Mouse (Mus musculus): ENCODE measurements around the gene Muc3.
"Not testable (repeated sequence)": the region's sequence is repeated elsewhere in the genome, so short reads cannot be mapped to it uniquely, and the experiment has no call there.

Muc3 gene

DNA sequence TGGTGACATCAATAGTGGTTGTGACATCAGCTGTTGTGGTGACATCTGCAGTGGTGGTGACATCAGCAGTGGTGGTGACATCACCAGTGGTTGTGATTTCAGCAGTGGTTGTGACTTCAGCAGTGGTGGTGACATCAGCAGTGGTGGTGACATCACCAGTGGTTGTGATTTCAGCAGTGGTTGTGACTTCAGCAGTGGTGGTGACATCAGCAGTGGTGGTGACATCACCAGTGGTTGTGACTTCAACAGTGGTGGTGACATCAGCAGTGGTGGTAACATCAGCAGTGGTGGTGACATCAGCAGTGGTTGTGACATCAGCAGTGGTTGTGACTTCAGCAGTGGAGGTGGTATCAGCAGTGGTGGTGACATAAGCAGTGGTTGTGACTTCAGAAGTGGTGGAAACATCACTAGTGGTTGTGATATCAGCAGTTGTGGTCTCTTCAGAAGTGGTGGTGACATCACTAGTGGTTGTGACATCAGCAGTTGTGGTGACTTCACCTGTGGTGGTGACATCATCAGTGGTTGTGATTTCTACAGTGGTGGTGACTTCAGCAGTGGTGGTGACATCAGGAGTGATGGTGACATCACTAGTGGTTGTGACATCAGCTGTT, at the start of gene Muc3:
Muc3 (minus strand) TSS at position 51 of the 611 bp plus-strand sequence.
- DNase-seq: not testable (repeated sequence)

- no peak for DNase-seq
Observed at GRCm38 (mm10) chr5:137194488-137195120, 45.5 kb upstream of the Muc3 start.

GRCm38 (mm10) chr5:137193279-137193952, 44.3 kb upstream of the Muc3 start:
- DNase-seq: no peak

- peak; percentile 65 to 75 for DNase-seq
Observed at GRCm38 (mm10) chr5:137189326-137189725, 40.2 kb upstream of the Muc3 start.

DNA sequence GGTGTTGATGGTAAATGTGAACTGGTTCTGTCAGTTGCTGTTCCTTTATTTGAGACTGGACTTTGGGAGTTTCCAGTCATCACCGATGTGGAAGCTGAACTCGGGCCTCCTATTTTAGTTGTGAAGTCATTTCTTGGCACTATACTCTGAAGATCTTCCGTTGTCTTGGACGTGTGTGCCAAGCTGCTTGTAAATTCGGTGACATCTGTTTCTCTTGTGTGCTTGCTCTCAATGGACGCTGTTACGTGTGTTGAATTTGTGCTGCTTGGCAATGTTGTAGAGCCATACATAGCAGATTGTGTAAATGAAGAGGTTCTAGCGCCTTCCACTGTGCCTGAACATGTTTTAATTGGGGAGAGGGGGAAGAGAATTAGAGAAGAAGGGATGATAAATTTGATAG, 36.2 kb upstream of the Muc3 start:
- DNase-seq: no peak

- peak; percentile 19 to 29 for DNase-seq
Observed at GRCm38 (mm10) chr5:137179646-137180374, 30.7 kb upstream of the Muc3 start.

DNA sequence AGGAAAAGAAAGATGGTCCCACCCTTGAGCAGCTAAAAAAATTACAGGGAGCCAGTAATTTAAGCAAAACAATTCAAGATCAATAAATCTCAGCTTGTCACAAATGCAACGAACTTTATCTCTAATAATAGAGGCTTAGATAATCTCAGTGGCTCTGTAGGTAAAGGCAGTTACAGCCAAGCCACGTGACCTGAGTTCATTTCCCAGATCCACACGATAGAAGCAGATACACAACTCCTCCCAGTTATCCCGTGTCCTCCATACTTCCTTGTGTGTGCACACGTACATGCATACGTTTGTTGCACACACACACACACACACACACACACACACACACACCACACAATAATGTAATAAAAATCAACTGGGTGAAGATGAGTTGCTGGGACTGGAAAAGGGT, 24.8 kb upstream of the Muc3 start:
- DNase-seq: no peak

DNA sequence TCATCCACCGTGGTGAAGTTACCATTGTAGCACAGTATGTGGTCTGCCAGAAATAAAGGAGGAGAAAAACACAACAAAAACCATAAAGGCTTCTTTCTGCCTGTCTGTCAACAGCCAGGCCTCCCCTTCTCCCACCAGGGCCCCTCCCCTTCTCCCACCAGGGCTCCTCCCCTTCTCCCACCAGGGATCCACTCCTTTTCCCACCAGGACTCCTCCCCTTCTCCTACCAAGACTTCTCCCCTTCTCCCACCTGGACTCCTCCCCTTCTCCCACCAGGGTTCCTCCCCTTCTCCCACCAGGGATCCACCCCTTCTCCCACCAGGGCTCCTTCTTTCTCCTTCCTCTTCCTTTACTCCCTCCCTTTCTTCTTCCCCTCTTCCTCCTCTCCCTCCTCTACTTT, 23.5 kb upstream of the Muc3 start:
- DNase-seq: peak in 1 of 2 experiments; percentile 1

- no peak for DNase-seq
Observed at GRCm38 (mm10) chr5:137171478-137171877, 22.4 kb upstream of the Muc3 start.

DNA sequence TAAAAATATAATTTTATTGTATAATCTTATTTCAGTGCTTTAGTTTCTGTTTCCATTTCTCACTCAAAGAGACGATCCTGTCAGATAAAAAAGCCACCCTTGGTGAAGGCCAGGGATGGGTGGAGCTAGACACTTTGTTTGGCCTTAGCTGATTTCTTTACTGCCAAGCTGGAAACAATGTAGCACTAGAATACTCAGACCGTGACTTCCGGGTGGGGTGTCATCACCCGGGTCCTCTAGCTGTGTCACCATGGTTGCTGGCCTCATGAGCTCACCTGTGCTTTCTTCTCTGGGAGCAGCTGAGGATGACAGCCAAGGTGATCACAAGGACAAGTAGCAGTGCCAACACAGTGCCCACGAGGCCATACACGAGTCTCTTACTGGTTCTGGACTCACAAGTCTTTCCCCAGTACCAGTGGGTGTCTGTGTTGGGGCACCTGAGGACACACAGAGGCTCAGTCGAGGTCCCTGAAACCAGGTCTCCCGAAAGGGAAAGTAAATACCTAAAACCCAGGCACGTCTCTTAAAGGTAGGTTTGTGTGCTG, 21.8 kb upstream of the Muc3 start:
- peak in 1 of 2 experiments; percentile 2 for DNase-seq

DNA sequence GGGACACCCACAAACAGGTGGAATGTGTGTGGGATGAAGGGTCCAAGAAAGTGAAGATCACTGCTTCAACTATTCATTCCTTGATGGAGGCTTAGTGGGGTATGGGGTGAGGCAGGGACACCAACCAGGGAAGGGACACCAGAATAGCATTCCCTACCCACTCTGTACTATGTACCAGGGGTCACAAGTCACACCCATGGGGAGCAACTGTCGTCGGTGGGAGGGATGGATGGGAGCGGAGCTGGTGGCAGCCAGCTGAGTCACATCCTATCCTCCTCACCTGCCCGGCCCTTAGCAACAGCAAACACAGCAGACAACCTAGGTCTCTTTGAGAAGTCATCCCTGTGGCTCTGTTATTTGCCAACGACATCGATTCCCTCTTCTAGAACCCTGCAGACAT, 18.4 kb upstream of the Muc3 start:
- DNase-seq: no peak

DNA sequence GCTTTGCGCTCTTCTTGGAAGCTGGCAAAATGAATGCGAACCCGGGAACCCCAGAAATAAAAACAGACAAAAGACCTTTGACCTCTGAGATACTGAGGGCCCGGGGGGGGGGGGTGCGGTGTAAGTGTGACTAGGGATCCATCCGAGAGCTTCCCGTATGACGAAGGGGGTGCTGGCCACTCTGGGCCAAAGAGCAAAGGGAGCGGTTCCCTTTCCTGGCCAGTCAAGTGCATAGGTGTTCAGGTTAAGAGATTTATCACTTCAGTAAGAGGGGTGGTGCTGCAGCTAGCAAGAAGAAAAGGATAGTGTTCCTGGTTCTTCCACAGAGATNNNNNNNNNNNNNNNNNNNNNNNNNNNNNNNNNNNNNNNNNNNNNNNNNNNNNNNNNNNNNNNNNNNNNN, 16.9 kb upstream of the Muc3 start:
- no peak for DNase-seq

- DNase-seq: no peak
Observed at GRCm38 (mm10) chr5:137161853-137162252, 12.7 kb upstream of the Muc3 start.

- DNase-seq: peak; percentile 85 to 89
Observed at GRCm38 (mm10) chr5:137159461-137159860, 10.3 kb upstream of the Muc3 start.

DNA sequence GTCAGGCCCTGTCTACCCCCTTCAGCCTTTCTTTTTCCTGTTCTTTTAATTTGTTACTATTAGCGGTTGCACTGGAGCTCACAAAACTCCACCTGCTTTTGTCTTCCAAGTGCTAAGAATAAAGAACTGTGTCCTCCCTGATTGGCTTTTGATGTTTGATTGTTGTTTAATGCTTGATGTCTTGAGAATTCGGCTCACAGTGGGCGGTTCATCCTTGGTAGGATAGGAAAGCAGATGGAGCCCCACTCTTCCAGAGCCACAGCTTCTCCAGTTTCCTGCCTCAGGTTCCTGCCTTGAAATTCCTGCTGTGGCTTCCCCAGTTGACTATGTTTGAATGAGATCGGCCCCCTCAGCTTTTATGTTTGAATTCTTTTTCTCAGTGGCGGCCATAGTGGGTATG, 4.2 kb upstream of the Muc3 start:
- DNase-seq: no peak

DNA sequence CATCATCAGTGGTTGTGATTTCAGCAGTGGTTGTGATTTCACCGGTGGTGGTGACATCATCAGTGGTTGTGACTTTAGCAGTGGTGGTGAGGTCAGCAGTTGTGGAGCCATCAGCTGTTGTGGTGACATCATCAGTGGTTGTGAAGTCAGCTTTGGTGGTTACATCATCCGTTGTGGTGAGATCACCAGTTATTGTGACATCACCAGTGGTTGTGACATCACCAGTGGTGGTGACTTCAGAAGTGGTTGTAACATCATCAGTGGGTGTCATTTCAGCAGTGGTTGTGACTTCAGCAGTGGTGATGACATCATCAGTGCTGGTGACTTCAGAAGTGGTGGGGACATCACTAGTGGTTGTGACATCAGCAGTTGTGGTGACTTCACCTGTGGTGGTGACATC, 3.5 kb upstream of the Muc3 start:
- no peak for DNase-seq

- no peak for DNase-seq
Observed at GRCm38 (mm10) chr5:137140836-137141235, 8.3 kb downstream of the Muc3 start.

GRCm38 (mm10) chr5:137138977-137139376, 10.1 kb downstream of the Muc3 start:
- no peak for DNase-seq

DNA sequence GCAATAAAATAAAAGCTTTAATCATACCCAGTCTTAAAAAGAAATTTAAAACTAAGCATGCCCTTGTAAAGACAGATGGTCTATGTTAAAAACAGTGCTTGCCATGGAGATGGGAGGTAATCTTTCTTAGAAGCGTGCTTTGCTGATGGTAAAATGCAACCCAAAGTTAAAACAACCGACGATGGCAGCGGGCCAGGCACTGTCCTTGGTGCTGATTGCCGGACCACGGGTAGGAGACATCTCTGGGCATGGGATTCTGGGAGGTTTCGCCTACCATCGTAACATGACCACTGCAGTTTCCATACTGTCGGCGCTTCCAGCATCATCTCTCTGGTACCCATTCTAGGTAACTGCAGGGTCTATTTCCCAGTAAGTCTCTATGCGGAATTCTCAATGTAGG, 14.2 kb downstream of the Muc3 start:
- DNase-seq: no peak

DNA sequence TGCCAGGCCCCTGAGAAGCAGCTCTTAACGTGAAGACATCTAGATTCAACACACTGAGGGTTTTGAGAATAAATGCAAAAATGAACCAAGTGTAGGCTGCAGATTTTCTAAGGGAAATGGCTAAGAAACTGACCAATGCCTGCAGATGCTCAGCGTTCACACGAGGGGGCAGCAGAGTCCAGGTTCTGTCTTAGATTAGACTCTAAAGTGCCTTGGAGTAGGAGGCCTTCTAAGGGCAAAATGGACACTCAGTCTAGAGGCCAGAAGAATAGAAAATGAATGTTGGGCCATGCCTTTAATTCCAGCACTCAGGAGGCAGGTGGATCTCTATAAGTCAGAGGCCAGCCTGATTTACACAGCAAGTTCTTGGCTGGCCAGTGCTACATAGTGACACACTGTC, 17.6 kb downstream of the Muc3 start:
- peak; percentile 38 to 43 for DNase-seq

- no peak for DNase-seq
Observed at GRCm38 (mm10) chr5:137129281-137129680, 19.8 kb downstream of the Muc3 start.

DNA sequence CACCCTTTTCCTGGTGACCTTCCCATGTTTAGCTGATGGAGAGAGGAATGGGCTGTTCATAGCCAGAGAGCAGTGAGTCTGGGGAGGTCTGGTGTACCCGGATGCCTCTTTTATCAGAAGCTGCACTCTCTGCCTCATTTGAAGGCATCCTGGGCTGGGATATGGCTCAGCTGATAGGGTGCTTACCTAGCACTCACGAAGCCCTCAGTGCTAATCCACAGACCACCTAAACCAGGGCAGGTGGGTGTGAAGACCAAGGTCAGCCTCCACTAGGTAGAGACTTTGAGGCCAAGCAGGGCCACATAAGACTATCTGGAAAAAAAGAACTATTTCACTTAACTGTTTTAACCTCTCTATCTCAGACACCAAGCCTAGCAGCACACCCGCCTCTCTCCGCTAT, 25.6 kb downstream of the Muc3 start:
- DNase-seq: no peak

DNA sequence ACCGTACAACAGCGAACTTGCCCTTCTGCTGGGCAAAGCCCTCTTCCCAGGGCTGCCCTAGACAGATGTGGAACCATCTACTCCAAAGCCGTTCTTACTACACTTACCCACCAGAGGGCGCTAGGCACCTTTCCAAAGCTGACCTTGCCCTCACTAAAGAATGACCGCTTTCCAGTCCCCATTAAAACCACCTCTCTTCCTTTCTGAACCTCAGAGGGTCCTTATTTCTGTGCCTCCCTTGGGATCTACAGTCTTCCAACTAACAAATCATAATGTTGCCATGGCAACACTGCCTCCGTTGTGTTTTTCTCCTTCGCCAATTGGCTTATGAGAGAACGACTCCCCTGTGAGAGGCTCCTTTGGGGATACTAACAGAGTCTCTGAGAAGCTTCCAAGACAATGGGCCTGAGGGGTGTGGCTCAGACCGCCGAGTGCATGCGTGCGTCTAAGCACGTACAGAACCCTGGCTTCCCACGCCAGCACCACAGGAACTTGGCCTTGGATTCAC, 26.4 kb downstream of the Muc3 start:
- peak; percentile 53 to 61 for DNase-seq

Measured in thymus, postnatal 36 days (tissue).